Mouse (Mus musculus): ENCODE measurements at regions not wholly inside any gene's neighbourhood (a gene's known extent, or its start where the extent isn't known, plus 50 kb on each side); places are given as distances from the start of the nearest gene placed in this dataset.

- H3K36me3 ChIP-seq: no peaks in the 10 kb centered on the region
- H3K4me3 ChIP-seq: no peak overlapping the region
- no peak overlapping the region for H3K27ac ChIP-seq
- H3K9ac ChIP-seq: no peak overlapping the region
- no peaks in the 10 kb centered on the region for H3K4me1 ChIP-seq (replicated peaks)
- 63% methylated on average over 3 of the region's 3 CpGs for WGBS
- no peaks in the 10 kb centered on the region for H3K27me3 ChIP-seq
- no peak overlapping the region for H3K4me2 ChIP-seq
- ATAC-seq (ENCODE audit: low FRiP score): no peak
- H3K9me3 ChIP-seq: no peaks in the 10 kb centered on the region
Measured at GRCm38 (mm10) chr11:56442381-56442780, 401.6 kb upstream of the Nmur2 start.

- H3K36me3 ChIP-seq: no peaks in the 10 kb centered on the region
- no peak overlapping the region for H3K4me2 ChIP-seq
- H3K27me3 ChIP-seq: no peaks in the 10 kb centered on the region
- no peaks in the 10 kb centered on the region for H3K9me3 ChIP-seq
- no peak overlapping the region for H3K27ac ChIP-seq
- WGBS: 35% methylated on average over 2 of the region's 2 CpGs
- H3K4me1 ChIP-seq (replicated peaks): no peaks in the 10 kb centered on the region
- H3K9ac ChIP-seq: no peak overlapping the region
- no peak for ATAC-seq (ENCODE audit: low FRiP score)
- no peak overlapping the region for H3K4me3 ChIP-seq
Measured at GRCm38 (mm10) chr11:56441071-56441470, 400.3 kb upstream of the Nmur2 start.

GRCm38 (mm10) chr11:56431089-56431488, 390.3 kb upstream of the Nmur2 start:
- Histone ChIP-seq H3K36me3 (no peaks in the 10 kb centered on the region), H3K27ac (no peak overlapping the region), H3K27me3 (no peaks in the 10 kb centered on the region), H3K4me3 (no peak overlapping the region), H3K9me3 (no peaks in the 10 kb centered on the region), H3K4me1 (replicated peaks) (no peaks in the 10 kb centered on the region), H3K4me2 (no peak overlapping the region), H3K9ac (no peak overlapping the region)
- WGBS: 82% methylated on average over 3 of the region's 3 CpGs
- ATAC-seq (ENCODE audit: low FRiP score): no peak

GRCm38 (mm10) chr11:56384761-56385160, 344.0 kb upstream of the Nmur2 start:
- H3K27ac ChIP-seq: no peak overlapping the region
- H3K4me1 ChIP-seq (replicated peaks): no peaks in the 10 kb centered on the region
- no peaks in the 10 kb centered on the region for H3K9me3 ChIP-seq
- H3K36me3 ChIP-seq: no peaks in the 10 kb centered on the region
- ATAC-seq (ENCODE audit: low FRiP score): no peak
- no peak overlapping the region for H3K9ac ChIP-seq
- 81% methylated on average over 1 of the region's 1 CpGs for WGBS
- no peak overlapping the region for H3K4me3 ChIP-seq
- no peaks in the 10 kb centered on the region for H3K27me3 ChIP-seq
- H3K4me2 ChIP-seq: no peak overlapping the region

- Histone ChIP-seq H3K27me3 (no peaks in the 10 kb centered on the region), H3K36me3 (no peaks in the 10 kb centered on the region), H3K9me3 (no peaks in the 10 kb centered on the region), H3K27ac (no peak overlapping the region), H3K9ac (no peak overlapping the region), H3K4me1 (replicated peaks) (no peaks in the 10 kb centered on the region), H3K4me3 (no peak overlapping the region), H3K4me2 (no peak overlapping the region)
- ATAC-seq (ENCODE audit: low FRiP score): no peak
- 77% methylated on average over 5 of the region's 5 CpGs for WGBS
Measured at GRCm38 (mm10) chr11:56377535-56377934, 336.7 kb upstream of the Nmur2 start.

- WGBS: 77% methylated on average over 6 of the region's 6 CpGs
- ATAC-seq (ENCODE audit: low FRiP score): no peak
- Histone ChIP-seq H3K4me2 (no peak overlapping the region), H3K27ac (no peak overlapping the region), H3K4me3 (no peak overlapping the region), H3K36me3 (no peaks in the 10 kb centered on the region), H3K4me1 (replicated peaks) (no peaks in the 10 kb centered on the region), H3K9me3 (no peaks in the 10 kb centered on the region), H3K9ac (no peak overlapping the region), H3K27me3 (no peaks in the 10 kb centered on the region)
Measured at GRCm38 (mm10) chr11:56374329-56374728, 333.5 kb upstream of the Nmur2 start.

GRCm38 (mm10) chr11:56373624-56374023, 332.8 kb upstream of the Nmur2 start:
- ATAC-seq (ENCODE audit: low FRiP score): no peak
- 72% methylated on average over 4 of the region's 4 CpGs for WGBS

GRCm38 (mm10) chr11:56357690-56358089, 316.9 kb upstream of the Nmur2 start:
- peaks cover 8% of the 10 kb centered on the region; the same call in 1 of the 2 replicates for H3K4me1 ChIP-seq (replicated peaks)
- no peaks in the 10 kb centered on the region for H3K9me3 ChIP-seq
- H3K9ac ChIP-seq: no peak overlapping the region
- no peak overlapping the region for H3K4me2 ChIP-seq
- H3K4me3 ChIP-seq: no peak overlapping the region
- no peaks in the 10 kb centered on the region for H3K27me3 ChIP-seq
- 45% methylated on average over 2 of the region's 2 CpGs for WGBS
- peak overlapping the region; percentile 64 for H3K27ac ChIP-seq
- ATAC-seq (ENCODE audit: low FRiP score): no peak
- no peaks in the 10 kb centered on the region for H3K36me3 ChIP-seq

More at GRCm38 (mm10) chr11:56373624-56374023, 332.8 kb upstream of the Nmur2 start:
- H3K4me1 ChIP-seq (replicated peaks): no peaks in the 10 kb centered on the region
- no peaks in the 10 kb centered on the region for H3K9me3 ChIP-seq
- H3K4me3 ChIP-seq: no peak overlapping the region
- H3K27me3 ChIP-seq: no peaks in the 10 kb centered on the region
- no peaks in the 10 kb centered on the region for H3K36me3 ChIP-seq
- H3K4me2 ChIP-seq: no peak overlapping the region
- H3K9ac ChIP-seq: no peak overlapping the region
- H3K27ac ChIP-seq: no peak overlapping the region

GRCm38 (mm10) chr11:56351798-56352366, 311.1 kb upstream of the Nmur2 start:
- no peak overlapping the region for H3K4me3 ChIP-seq
- no peak overlapping the region for H3K27ac ChIP-seq
- whole genome bisulfite sequencing: 57% methylated on average over 7 of the region's 7 CpGs
- ATAC-seq (ENCODE audit: low FRiP score): no peak
- H3K9me3 ChIP-seq: no peaks in the 10 kb centered on the region
- no peak overlapping the region for H3K4me2 ChIP-seq
- H3K9ac ChIP-seq: no peak overlapping the region
- H3K27me3 ChIP-seq: no peaks in the 10 kb centered on the region
- H3K36me3 ChIP-seq: no peaks in the 10 kb centered on the region
- H3K4me1 ChIP-seq (replicated peaks): no peaks in the 10 kb centered on the region

- Histone ChIP-seq H3K9me3 (no peaks in the 10 kb centered on the region), H3K27ac (no peak overlapping the region), H3K36me3 (no peaks in the 10 kb centered on the region), H3K4me2 (no peak overlapping the region), H3K4me1 (replicated peaks) (no peaks in the 10 kb centered on the region), H3K4me3 (no peak overlapping the region), H3K27me3 (no peaks in the 10 kb centered on the region), H3K9ac (no peak overlapping the region)
- no peak for ATAC-seq (ENCODE audit: low FRiP score)
- 78% methylated on average over 1 of the region's 1 CpGs for WGBS
Measured at GRCm38 (mm10) chr11:56351231-56351630, 310.4 kb upstream of the Nmur2 start.

GRCm38 (mm10) chr11:56349766-56350165, 309.0 kb upstream of the Nmur2 start:
- H3K9ac ChIP-seq: no peak overlapping the region
- no peaks in the 10 kb centered on the region for H3K4me1 ChIP-seq (replicated peaks)
- WGBS: 80% methylated on average over 3 of the region's 3 CpGs
- H3K4me3 ChIP-seq: no peak overlapping the region
- no peak overlapping the region for H3K4me2 ChIP-seq
- no peaks in the 10 kb centered on the region for H3K27me3 ChIP-seq
- no peak for ATAC-seq (ENCODE audit: low FRiP score)
- H3K27ac ChIP-seq: no peak overlapping the region
- H3K36me3 ChIP-seq: no peaks in the 10 kb centered on the region
- no peaks in the 10 kb centered on the region for H3K9me3 ChIP-seq

- no peak overlapping the region for H3K9ac ChIP-seq
- H3K27ac ChIP-seq: no peak overlapping the region
- no peaks in the 10 kb centered on the region for H3K27me3 ChIP-seq
- H3K9me3 ChIP-seq: no peaks in the 10 kb centered on the region
- ATAC-seq (ENCODE audit: low FRiP score): no peak
- H3K4me1 ChIP-seq (replicated peaks): no peaks in the 10 kb centered on the region
- no peaks in the 10 kb centered on the region for H3K36me3 ChIP-seq
- WGBS: 97% methylated on average over 5 of the region's 5 CpGs
- H3K4me2 ChIP-seq: no peak overlapping the region
- H3K4me3 ChIP-seq: no peak overlapping the region
Measured at GRCm38 (mm10) chr11:56348408-56348807, 307.6 kb upstream of the Nmur2 start.

- no peaks in the 10 kb centered on the region for H3K4me1 ChIP-seq (replicated peaks)
- no peaks in the 10 kb centered on the region for H3K27me3 ChIP-seq
- ATAC-seq (ENCODE audit: low FRiP score): no peak
- no peak overlapping the region for H3K9ac ChIP-seq
- 90% methylated on average over 5 of the region's 5 CpGs for WGBS
- no peak overlapping the region for H3K4me3 ChIP-seq
- no peak overlapping the region for H3K27ac ChIP-seq
- no peaks in the 10 kb centered on the region for H3K9me3 ChIP-seq
- H3K4me2 ChIP-seq: no peak overlapping the region
- H3K36me3 ChIP-seq: no peaks in the 10 kb centered on the region
Measured at GRCm38 (mm10) chr11:56343083-56343482, 302.3 kb upstream of the Nmur2 start.
